In the genomic region with DNA sequence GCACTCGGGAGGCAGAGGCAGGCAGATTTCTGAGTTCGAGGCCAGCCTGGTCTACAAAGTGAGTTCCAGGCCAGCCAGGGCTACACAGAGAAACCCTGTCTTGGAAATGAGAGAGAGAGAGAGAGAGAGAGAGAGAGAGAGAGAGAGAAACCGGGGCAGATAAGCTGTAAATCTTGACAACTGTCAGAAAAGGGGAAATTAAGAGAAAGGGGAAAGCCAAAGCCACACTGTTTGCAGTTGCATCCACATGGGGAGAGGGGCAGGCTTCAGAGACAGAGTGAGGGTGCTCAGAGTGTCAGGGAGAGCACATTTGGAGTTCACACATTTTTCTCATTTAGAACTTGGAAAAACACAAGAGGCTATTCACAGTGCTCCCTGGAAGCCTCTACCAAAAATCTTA, we compare ENCODE assay signal across 25 mouse cellular contexts.
"Had no signal": no experiment of that assay in that cellular context is flagged by ENCODE, and none has a peak within 500 bp of the region (broad histone marks: within the 10 kb centered on the region; RNA-seq: fewer than 3 reads in every experiment).

No protein-coding gene starts in this region.

- H3K36me3 ChIP-seq: liver, embryonic 15.5 days; lung, embryonic 15.5 days; midbrain, embryonic 10.5 days; midbrain, embryonic 12.5 days; neural tube, embryonic 13.5 days; neural tube, embryonic 15.5 days; stomach, embryonic 15.5 days had no signal

- H3K9me3 ChIP-seq: liver, embryonic 15.5 days; lung, embryonic 15.5 days; midbrain, embryonic 10.5 days; midbrain, embryonic 12.5 days; neural tube, embryonic 13.5 days; neural tube, embryonic 15.5 days; stomach, embryonic 15.5 days had no signal

- H3K4me1 ChIP-seq: lung, embryonic 15.5 days; midbrain, embryonic 10.5 days; midbrain, embryonic 12.5 days; neural tube, embryonic 13.5 days; neural tube, embryonic 15.5 days; stomach, embryonic 15.5 days had no signal

- H3K9ac ChIP-seq: liver, embryonic 15.5 days; liver, postnatal 0 days; lung, embryonic 15.5 days; midbrain, embryonic 12.5 days; neural tube, embryonic 13.5 days; neural tube, embryonic 15.5 days; stomach, embryonic 15.5 days had no signal

- H3K4me2 ChIP-seq: liver, embryonic 15.5 days; lung, embryonic 15.5 days; midbrain, embryonic 12.5 days; neural tube, embryonic 13.5 days; neural tube, embryonic 15.5 days; stomach, embryonic 15.5 days had no signal

- H3K27me3 ChIP-seq: liver, embryonic 15.5 days; lung, embryonic 15.5 days; midbrain, embryonic 12.5 days; neural tube, embryonic 13.5 days; neural tube, embryonic 15.5 days; stomach, embryonic 15.5 days had no signal

- H3K27ac ChIP-seq: liver, embryonic 15.5 days; lung, embryonic 15.5 days; macrophage; midbrain, embryonic 10.5 days; midbrain, embryonic 12.5 days; neural tube, embryonic 13.5 days; neural tube, embryonic 15.5 days; stomach, embryonic 15.5 days; stomach, postnatal 0 days had no signal

- H3K4me3 ChIP-seq: liver, embryonic 15.5 days; lung, embryonic 15.5 days; midbrain, embryonic 10.5 days; midbrain, embryonic 12.5 days; myocyte; neural tube, embryonic 13.5 days; neural tube, embryonic 15.5 days; stomach, embryonic 15.5 days had no signal

- DNase-seq: liver, postnatal 0 days; lung, adult 2 months; lung, postnatal 14 days; lung, postnatal 36 days; midbrain, embryonic 14.5 days; retina, postnatal 1 day; right cerebral cortex, adult 18-20 months; right cerebral cortex, postnatal 25 days; right cerebral cortex, postnatal 4 days; spleen, adult 18-20 months; thymus, adult 18-20 months; thymus, postnatal 14 days; thymus, postnatal 36 days had no signal

- ATAC-seq: liver, postnatal 0 days; lung, postnatal 0 days; midbrain, embryonic 16.5 days had no signal
